Mouse (Mus musculus): ENCODE results near the gene Krtap28-10.
"Not testable (repeated sequence)": the region's sequence is repeated elsewhere in the genome, so short reads cannot be mapped to it uniquely, and the experiment has no call there.

Gene Krtap28-10

GRCm38 (mm10) chr1:83007471-83007870 is 34.8 kb downstream of the Krtap28-10 start:
- DNase-seq: peak; percentile 41

GRCm38 (mm10) chr1:83006218-83007179 is 35.8 kb downstream of the Krtap28-10 start:
- peak; percentile 24 for DNase-seq

GRCm38 (mm10) chr1:83000306-83000705 is 42.0 kb downstream of the Krtap28-10 start, which contains the start of gene Gm47959:
Gm47959 (plus strand) TSS chr1:83000548.
- not testable (repeated sequence) for DNase-seq

- DNase-seq: no peak
Measured at GRCm38 (mm10) chr1:82993947-82994346, 48.3 kb downstream of the Krtap28-10 start.

GRCm38 (mm10) chr1:82992093-82992492 is 50.2 kb downstream of the Krtap28-10 start:
- no peak for DNase-seq

- no peak for DNase-seq
Measured at GRCm38 (mm10) chr1:82991596-82991995, 50.7 kb downstream of the Krtap28-10 start.

All from heart, adult 11 months (tissue).